Mouse (Mus musculus): Measurements from ENCODE around the gene Smarcc2.
"Not testable (repeated sequence)": the region's sequence is repeated elsewhere in the genome, so short reads cannot be mapped to it uniquely, and the experiment has no call there.

Gene Smarcc2

GRCm38 (mm10) chr10:128441324-128442119, 17.5 kb upstream of the Smarcc2 start:
- ATAC-seq (ENCODE audit: insufficient number of reproducible peaks, low FRiP score, low TSS enrichment) = 0 out of 2 replicates have a peak, but pooled peaks have one; percentile 36

DNA sequence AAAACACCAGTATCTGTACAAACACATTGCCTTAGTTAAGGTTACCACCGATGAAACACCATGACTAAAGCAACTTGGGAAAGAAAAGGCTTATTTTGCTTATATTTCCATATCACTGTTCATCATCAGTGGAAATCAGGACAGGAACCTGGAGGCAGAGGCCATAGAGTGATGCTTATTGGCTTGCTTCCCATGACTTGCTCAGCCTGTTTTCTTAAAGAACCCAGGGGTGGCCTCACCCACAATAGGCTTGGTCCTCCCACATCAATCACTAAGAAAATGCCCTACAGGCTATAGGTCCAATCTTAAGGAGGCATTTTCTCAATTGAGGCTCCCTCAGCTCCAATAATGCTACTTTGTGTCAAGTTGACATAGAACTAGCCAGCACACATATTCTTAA, 16.3 kb upstream of the Smarcc2 start:
- ATAC-seq (ENCODE audit: insufficient number of reproducible peaks, low FRiP score, low TSS enrichment) = no peak

DNA sequence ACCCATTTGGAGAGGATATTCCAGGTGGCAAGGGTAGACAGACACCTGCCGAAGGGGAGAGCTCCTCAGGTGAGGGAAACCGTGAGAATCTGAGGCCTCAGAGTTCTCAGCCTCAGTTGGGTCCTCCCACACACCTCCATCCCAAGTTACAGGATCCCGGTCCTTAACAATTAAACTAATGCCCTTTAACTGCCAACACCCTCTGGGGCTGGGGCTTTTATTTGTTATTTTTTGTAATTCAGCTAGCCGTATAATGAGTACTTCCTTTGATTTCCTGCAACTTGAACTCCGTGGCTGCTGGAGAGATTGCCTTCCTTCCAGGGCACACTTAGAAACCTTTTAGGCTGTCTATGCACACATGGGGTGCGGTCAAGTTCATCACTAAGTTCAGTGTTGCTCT, 14.7 kb upstream of the Smarcc2 start:
- no peak for ATAC-seq (ENCODE audit: insufficient number of reproducible peaks, low FRiP score, low TSS enrichment)

DNA sequence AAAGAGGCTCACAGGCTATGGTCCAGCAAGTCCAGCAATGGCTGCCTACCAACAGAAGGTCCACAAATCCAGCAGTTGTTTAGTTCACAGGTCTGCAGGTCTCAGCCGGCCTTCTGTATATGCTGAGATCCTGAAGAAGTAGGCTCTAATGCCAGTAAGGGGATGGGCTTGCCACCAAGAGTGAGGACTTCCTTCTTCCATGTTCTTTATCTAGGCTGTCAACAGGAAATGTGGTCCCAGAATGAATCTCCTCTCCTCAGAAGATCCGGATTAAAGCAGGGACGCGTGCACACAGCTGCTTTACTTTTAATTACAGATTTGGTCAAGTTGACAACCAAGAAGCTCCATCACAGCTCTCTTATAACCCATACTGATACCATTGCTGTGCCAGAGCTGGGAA, 13.6 kb upstream of the Smarcc2 start:
- no peak for ATAC-seq (ENCODE audit: insufficient number of reproducible peaks, low FRiP score, low TSS enrichment)

- ATAC-seq (ENCODE audit: insufficient number of reproducible peaks, low FRiP score, low TSS enrichment) = no peak
Observed at GRCm38 (mm10) chr10:128451014-128451413, 8.0 kb upstream of the Smarcc2 start.

DNA sequence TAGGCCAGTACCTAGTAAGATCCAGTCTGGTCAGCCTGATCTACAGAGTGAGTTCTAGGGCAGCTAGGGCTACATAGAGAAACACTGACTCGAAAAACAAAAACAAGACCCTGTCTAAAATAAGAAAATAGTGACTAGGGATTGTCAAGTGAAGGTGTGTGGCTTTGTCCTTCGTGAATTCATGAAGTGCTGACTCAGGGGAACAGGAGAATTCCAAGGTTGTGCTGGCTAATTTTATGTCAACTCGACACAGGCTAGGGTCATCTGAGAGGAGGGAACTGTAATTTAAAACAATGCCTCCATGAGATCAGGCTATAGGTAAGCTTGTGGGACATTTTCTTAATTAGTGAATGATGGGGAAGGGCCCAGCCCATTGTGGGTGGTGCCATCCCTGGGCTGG, 4.6 kb upstream of the Smarcc2 start:
- ATAC-seq (ENCODE audit: insufficient number of reproducible peaks, low FRiP score, low TSS enrichment) = no peak

DNA sequence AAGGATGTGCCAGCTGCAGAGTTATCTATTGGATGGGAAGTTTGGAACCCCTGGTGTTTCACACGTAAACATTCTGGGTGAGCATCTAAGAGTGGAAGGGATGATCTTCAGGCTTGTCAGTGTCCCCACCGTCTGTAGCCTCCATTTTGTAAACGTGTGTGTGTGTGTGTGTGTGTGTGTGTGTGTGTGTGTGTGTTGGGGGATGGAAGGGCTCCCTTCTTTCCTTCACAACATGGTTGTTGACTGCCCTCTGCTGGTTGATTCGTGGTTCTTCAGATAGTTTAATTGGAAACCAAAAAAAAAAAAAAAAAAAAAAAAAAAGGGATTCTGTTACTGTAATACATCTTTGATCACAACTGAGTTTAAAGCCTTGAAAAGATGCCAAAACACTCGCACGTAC, 3.8 kb upstream of the Smarcc2 start:
- ATAC-seq (ENCODE audit: insufficient number of reproducible peaks, low FRiP score, low TSS enrichment) = no peak

DNA sequence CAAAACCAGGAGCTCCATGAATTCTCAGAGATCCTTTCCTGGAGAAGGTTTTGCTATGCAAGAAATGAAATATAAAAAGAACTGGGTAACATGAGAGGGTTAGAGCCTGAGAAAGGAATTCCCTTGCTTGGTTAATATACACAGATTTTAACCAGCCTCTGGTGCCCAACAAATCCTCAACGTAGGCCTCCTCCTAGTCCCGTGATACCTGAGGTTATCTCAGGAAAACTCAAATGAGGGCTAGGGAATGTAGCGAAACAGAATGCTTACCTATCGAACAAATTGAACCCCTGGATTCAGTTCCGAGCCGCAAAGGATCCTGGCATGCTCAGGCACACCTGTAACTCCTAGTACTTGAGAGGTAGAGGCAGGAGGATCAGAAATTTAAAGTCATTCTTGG, 1.4 kb upstream of the Smarcc2 start:
- no peak for ATAC-seq (ENCODE audit: insufficient number of reproducible peaks, low FRiP score, low TSS enrichment)

GRCm38 (mm10) chr10:128458348-128458718, 715 bp upstream of the Smarcc2 start:
- ATAC-seq (ENCODE audit: insufficient number of reproducible peaks, low FRiP score, low TSS enrichment) = peak; percentile 60; the same call in 1 of the 2 replicates

- ATAC-seq (ENCODE audit: insufficient number of reproducible peaks, low FRiP score, low TSS enrichment) = 0 out of 2 replicates have a peak, but pooled peaks have one; percentile 8
Observed at GRCm38 (mm10) chr10:128459409-128460269, 591 bp downstream of the Smarcc2 start.

DNA sequence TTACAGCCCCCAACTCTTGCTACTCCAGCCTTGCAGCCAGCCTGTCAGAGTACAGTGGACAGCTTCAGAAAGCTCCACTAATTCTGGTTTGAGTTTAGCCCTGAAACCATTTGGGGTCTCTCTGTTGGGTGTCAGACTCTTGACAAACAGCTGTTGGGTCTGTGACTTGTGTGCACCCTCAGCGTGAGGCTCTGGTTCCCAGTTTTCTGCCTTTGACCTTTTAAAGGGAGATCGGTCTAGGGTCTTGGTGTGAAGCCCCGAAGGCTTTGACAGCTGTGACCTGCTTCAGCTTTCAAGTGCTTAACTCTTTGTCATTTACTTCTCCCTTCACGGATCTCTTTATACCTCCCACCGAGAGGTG, 1.2 kb downstream of the Smarcc2 start:
- no peak for ATAC-seq (ENCODE audit: insufficient number of reproducible peaks, low FRiP score, low TSS enrichment)

- ATAC-seq (ENCODE audit: insufficient number of reproducible peaks, low FRiP score, low TSS enrichment) = no peak
Observed at GRCm38 (mm10) chr10:128474366-128474765, 15.3 kb downstream of the Smarcc2 start.

DNA sequence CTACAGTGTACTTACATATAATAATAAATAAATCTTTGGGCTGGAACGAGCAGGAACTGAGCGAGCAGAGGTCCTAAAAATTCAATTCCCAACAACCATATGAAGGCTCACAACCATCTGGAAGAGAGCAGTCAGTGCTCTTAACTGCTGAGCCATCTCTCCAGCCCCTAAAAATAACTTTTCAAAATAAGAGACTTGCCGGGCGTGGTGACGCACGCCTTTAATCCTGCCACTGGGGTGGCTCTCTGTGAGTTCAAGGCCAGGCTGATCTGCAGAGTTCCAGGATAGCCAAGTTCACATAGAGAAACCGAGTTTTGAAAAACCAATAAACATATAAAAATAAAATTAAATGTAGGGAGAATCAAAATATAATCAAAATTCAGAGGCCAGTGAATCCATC, 27.3 kb downstream of the Smarcc2 start:
- no peak for ATAC-seq (ENCODE audit: insufficient number of reproducible peaks, low FRiP score, low TSS enrichment)

DNA sequence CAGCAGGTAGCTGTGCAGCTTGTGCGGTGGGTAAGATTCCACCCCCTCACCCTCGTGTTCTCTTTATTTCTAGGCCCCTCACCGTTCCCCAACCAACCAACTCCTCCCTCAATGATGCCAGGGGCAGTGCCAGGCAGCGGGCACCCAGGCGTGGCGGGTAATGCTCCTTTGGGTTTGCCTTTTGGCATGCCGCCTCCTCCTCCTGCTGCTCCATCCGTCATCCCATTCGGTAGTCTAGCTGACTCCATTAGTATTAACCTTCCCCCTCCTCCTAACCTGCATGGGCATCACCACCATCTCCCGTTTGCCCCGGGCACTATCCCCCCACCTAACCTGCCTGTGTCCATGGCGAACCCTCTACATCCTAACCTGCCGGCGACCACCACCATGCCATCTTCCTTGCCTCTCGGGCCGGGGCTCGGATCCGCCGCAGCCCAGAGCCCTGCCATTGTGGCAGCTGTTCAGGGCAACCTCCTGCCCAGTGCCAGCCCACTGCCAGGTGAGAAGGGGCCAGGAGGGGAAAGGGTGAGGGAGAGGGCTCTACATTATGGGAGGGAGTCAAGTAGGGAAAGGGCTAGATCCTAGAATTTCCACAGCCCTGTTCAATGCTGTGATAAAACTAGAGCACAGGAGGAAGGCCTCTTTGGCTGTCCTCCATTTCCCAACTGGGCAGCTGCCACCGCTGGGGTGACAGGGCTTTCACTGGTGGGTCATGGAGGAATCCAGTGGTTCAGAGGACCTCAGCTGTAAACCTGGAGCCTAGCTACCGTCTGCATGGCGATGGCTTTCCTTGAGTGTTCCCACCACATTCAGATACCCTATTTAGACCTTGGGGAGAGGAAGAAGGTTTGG, 29.0 kb downstream of the Smarcc2 start:
- no peak for ATAC-seq (ENCODE audit: insufficient number of reproducible peaks, low FRiP score, low TSS enrichment)

GRCm38 (mm10) chr10:128488776-128489175, 29.7 kb downstream of the Smarcc2 start:
- no peak for ATAC-seq (ENCODE audit: insufficient number of reproducible peaks, low FRiP score, low TSS enrichment)

GRCm38 (mm10) chr10:128489380-128489779, 30.3 kb downstream of the Smarcc2 start:
- no peak for ATAC-seq (ENCODE audit: insufficient number of reproducible peaks, low FRiP score, low TSS enrichment)

DNA sequence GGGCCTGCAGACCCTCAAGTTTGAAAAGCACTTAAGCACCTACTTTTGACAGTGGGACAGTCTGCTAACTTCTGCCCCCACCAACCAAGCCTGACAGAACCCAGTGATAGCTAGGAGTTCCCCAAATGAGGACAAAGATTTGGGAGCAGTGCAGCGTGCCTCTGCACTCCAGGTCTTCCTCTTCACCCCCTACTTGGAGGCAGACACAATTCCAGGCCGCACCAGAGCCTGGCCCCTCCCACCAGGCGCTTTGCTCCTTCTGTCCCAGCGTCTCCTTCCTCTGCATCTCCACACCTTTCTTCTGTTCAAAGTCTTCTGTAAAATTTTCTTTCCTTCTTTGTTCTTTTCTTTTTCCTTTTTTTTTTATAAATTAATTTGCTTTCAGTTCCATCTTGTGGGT, 30.7 kb downstream of the Smarcc2 start:
- ATAC-seq (ENCODE audit: insufficient number of reproducible peaks, low FRiP score, low TSS enrichment) = no peak

GRCm38 (mm10) chr10:128490232-128490631, 31.2 kb downstream of the Smarcc2 start:
- no peak for ATAC-seq (ENCODE audit: insufficient number of reproducible peaks, low FRiP score, low TSS enrichment)

- ATAC-seq (ENCODE audit: insufficient number of reproducible peaks, low FRiP score, low TSS enrichment) = no peak
Observed at GRCm38 (mm10) chr10:128490912-128491311, 31.9 kb downstream of the Smarcc2 start.

GRCm38 (mm10) chr10:128491495-128491894, 32.4 kb downstream of the Smarcc2 start:
- no peak for ATAC-seq (ENCODE audit: insufficient number of reproducible peaks, low FRiP score, low TSS enrichment)

GRCm38 (mm10) chr10:128492051-128492450, 33.0 kb downstream of the Smarcc2 start:
- ATAC-seq (ENCODE audit: insufficient number of reproducible peaks, low FRiP score, low TSS enrichment) = not testable (repeated sequence)

All from cerebellum, adult (tissue).